Mouse (Mus musculus) hindbrain, embryonic 12.5 days (tissue): ENCODE data around the gene Etv4. TPM values are rescaled to one million over a fixed set of nuclear protein-coding genes. Genes with fewer than 3 reads are reported as not detected.

ENCODE experiments used
- ATAC-seq: fragments of 200-750 bp; cut with Nextera tagmentation; 2 replicates; pipeline ENCODE4 v1.8.0; 2017; ENCODE audit warnings: moderate TSS enrichment; ENCODE audit not compliant: low FRiP score
- H3K27ac ChIP-seq: fragments of 300-500 bp; sonication (generic); 2 replicates; pipeline ENCODE4 v1.5.1; 2016; ENCODE audit warnings: mild to moderate bottlenecking
- H3K27me3 ChIP-seq: fragments of 300-500 bp; sonication (generic); 2 replicates; pipeline ENCODE4 v1.6.1; 2016; ENCODE audit warnings: mild to moderate bottlenecking
- H3K36me3 ChIP-seq: fragments of 300-500 bp; sonication (generic); 2 replicates; pipeline ENCODE4 v1.6.1; 2016; ENCODE audit warnings: mild to moderate bottlenecking
- H3K4me1 ChIP-seq: fragments of 300-500 bp; sonication (generic); 2 replicates; pipeline ENCODE4 v1.6.1; 2016
- H3K4me2 ChIP-seq: fragments of 300-500 bp; sonication (generic); replicated peaks from 2 replicates; pipeline ENCODE4 v1.6.1; 2016; ENCODE audit warnings: mild to moderate bottlenecking
- H3K4me3 ChIP-seq: fragments of 300-500 bp; sonication (generic); 2 replicates; pipeline ENCODE4 v1.5.1; 2016; ENCODE audit warnings: mild to moderate bottlenecking
- H3K9ac ChIP-seq: fragments of 300-500 bp; sonication (generic); 2 replicates; pipeline ENCODE4 v1.6.1; 2016; ENCODE audit warnings: mild to moderate bottlenecking, moderate library complexity
- H3K9me3 ChIP-seq: fragments of 300-500 bp; sonication (generic); replicated peaks from 2 replicates; pipeline ENCODE4 v1.6.1; 2016; ENCODE audit warnings: mild to moderate bottlenecking
- WGBS: fragments of 180-500 bp; shearing (Covaris S2); methylation state at CpG from one replicate; pipeline ENCODE4 v1.1.7; 2016; 5-methylcytosine and 5-hydroxymethylcytosine counted together
- polyA plus RNA-seq: library from polyadenylated mRNA; unstranded; fragments of >200 nt; fragmentation: Nextera tagmentation; extraction: Ambion mirVana; gene quantifications from 2 replicates; pipeline ENCODE4 v1.2.1, GENCODE M21; 2016

Etv4 gene
- polyA plus RNA-seq, 1 experiment from 2014 or later = 8.4 TPM

DNA sequence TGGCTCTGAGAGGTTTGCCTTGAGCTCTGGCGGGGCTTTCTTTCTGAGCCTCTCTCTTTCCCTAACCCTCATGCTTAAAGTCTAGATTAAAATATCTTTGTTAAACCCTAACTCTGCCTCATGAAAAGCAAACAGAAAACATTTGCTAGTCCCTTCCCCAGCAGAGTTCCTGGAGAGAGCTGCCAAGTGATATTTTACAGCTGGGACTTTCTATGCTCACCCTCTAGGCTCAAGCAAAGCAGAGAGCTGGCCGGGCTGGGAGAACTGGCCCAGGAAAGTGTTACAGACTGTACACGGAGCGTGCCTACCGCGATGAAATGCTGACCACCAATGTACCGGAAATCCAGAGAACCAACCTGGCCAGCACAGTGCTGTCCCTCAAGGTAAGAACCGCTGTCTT, 27.8 kb downstream of the Etv4 start:
- Histone ChIP-seq H3K4me2 (no peak overlapping the region), H3K9me3 (no peaks in the 10 kb centered on the region), H3K27me3 (no peaks in the 10 kb centered on the region), H3K4me3 (no peak overlapping the region), H3K27ac (no peak overlapping the region), H3K4me1 (no peaks in the 10 kb centered on the region), H3K36me3 (peaks cover 95% of the 10 kb centered on the region), H3K9ac (no peak overlapping the region)
- no peak for ATAC-seq
- WGBS = 96% methylated on average over 8 of the region's 8 CpGs

DNA sequence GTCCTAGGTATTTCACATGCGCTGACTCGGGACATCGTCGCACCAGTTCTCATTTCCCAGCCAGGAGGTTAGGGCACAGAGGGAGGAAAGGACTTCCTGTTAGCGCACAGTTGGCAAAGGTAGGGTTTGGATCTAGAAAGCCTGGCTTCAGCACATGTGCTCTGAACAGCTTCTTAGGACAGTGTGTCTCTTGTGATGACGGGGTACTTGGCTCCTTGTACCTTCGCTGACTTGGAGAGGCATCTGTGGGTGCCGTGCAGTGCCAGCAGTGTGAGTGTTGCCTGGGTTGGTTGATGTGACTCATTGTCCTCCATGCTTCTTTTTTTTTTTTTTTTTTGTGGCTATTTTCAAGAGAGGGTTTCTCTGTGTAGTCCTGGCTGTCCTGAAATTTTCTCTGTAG, 28.6 kb downstream of the Etv4 start:
- no peaks in the 10 kb centered on the region for H3K9me3 ChIP-seq
- H3K36me3 ChIP-seq = peaks cover 95% of the 10 kb centered on the region
- no peak for ATAC-seq
- no peaks in the 10 kb centered on the region for H3K4me1 ChIP-seq
- H3K27me3 ChIP-seq = no peaks in the 10 kb centered on the region
- no peak overlapping the region for H3K4me3 ChIP-seq
- no peak overlapping the region for H3K27ac ChIP-seq
- no peak overlapping the region for H3K4me2 ChIP-seq
- WGBS = 98% methylated on average over 8 of the region's 8 CpGs
- no peak overlapping the region for H3K9ac ChIP-seq

DNA sequence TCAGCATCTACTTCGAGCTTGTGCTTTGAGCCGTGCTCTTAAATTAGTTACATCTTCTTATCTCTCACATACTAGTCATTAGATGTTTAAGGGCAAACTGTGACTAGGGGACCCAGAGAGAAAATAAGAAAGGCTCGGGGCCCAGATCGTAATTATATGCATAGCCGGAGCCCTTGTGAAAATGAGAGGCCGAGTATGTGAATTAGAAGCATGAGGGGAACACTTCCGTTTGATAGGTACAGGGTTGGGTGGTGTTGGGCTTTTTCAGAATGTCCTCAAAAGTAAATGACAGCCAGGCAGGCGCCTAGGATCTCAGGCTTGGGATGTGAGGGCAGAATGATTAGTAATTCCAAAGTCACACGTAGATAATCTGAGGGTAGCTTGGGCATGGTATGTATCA, 51.6 kb downstream of the Etv4 start:
- H3K9me3 ChIP-seq = no peaks in the 10 kb centered on the region
- H3K4me1 ChIP-seq = peaks cover 12% of the 10 kb centered on the region
- ATAC-seq = no peak
- no peaks in the 10 kb centered on the region for H3K27me3 ChIP-seq
- H3K9ac ChIP-seq = peak overlapping the region; percentile 83
- H3K4me2 ChIP-seq = peak overlapping the region; percentile 88
- peaks cover 31% of the 10 kb centered on the region for H3K36me3 ChIP-seq
- whole genome bisulfite sequencing = 33% methylated on average over 9 of the region's 9 CpGs
- peak overlapping the region; percentile 85 for H3K4me3 ChIP-seq
- H3K27ac ChIP-seq = no peak overlapping the region

DNA sequence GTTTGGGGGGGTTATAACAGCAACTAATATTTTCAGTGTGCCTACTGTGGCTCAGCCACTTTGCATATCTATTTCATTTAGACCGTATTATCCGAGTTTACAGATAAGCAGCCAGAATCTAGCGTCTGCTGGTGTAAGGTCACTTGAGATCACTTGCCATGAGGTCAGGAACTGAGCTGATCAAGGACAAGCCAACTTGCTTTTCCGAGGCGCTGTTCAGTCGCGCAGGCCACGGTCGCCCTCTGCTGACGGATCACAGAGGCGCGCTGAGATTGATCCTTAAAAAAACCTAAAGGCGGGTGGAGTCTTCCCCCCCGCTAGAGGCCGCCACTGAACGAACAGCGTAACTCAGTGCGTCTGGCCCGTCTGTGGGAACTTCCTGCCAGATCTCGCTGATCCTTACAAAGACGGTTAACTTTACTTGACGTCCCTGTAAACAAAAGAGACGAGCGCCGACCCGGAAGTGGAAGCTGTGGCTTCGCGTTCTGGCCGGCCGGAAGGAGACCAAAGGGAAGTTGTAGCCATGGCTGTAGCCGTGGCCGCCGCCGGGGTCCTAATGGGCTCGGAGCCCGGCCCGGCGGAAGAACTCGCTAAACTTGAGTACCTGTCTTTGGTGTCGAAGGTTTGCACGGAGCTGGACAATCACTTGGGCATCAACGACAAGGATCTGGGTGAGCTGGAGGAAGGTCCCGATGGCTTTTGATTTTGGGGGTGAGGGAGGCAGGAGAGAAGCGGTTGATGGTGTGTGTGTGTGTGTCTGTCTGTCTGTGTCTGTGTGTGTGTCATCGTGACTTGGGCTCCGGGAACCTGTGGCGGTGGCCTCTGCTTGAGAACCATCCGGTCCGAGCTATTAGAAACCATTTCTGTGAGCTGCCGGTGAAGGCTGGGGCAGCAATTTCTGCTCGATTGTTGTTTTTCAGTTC, 52.4 kb downstream of the Etv4 start, which contains the start of gene Dhx8:
TSS of gene Dhx8 (plus strand) at position 402 of the 923 bp plus-strand sequence.
- H3K27ac ChIP-seq = peak within 1 kb of the TSS; percentile 62; the same call in 1 of the 2 replicates
- peak; percentile 94 for ATAC-seq
- H3K9ac ChIP-seq = peak within 1 kb of the TSS; percentile 83
- peak within 1 kb of the TSS; percentile 85 for H3K4me3 ChIP-seq
- under 1% methylated on average over 51 of the region's 51 CpGs for WGBS
- H3K27me3 ChIP-seq = no peaks in the 10 kb centered on the region
- no peaks in the 10 kb centered on the region for H3K9me3 ChIP-seq
- H3K36me3 ChIP-seq = peaks cover 24% of the 10 kb centered on the region
- peak within 1 kb of the TSS; percentile 88 for H3K4me2 ChIP-seq
- H3K4me1 ChIP-seq = peaks cover 12% of the 10 kb centered on the region

DNA sequence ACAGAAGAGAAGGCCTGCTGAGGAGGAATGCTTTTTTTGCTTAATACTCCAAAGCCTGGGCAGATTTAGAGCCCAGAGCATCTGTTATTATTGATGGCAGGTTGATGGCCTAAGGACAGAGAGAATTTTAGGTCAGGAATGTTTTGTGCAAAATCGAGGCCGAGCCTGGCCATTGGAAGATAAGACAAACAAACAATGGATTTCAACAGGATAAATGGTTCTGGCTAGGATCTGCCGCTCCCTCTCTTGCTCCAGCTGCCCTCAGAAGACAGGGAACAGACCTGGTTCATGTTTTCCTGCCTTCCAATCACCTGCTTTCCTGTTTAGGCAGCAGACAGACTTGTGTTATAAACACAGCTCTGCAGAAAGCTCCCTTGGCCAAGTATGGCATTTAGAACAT, 55.9 kb downstream of the Etv4 start:
- Histone ChIP-seq H3K9me3 (no peaks in the 10 kb centered on the region), H3K27me3 (no peaks in the 10 kb centered on the region), H3K4me3 (no peak overlapping the region), H3K36me3 (no peaks in the 10 kb centered on the region), H3K4me2 (no peak overlapping the region), H3K9ac (no peak overlapping the region), H3K27ac (no peak overlapping the region), H3K4me1 (peaks cover 18% of the 10 kb centered on the region)
- 78% methylated on average over 3 of the region's 3 CpGs for WGBS
- no peak for ATAC-seq

DNA sequence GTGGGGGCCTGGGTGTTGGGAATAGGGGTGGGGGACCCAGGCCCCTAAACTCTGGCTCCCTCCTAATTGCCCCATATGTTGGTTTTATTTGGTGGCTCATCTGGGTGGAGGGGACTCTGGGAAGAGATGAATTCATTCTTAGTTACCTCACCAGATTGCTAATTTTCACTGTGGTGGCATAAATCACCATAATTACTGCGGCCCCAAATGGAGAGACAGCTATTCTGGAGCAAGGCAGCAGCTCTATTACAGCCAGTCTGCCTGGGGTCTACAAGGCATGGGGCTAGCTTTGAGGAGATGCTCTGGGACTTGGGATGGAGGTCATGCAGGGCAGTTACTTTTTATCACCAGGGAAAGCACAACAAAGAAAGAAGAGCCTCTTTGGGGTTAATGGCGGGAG, 58.4 kb downstream of the Etv4 start:
- ATAC-seq = no peak

DNA sequence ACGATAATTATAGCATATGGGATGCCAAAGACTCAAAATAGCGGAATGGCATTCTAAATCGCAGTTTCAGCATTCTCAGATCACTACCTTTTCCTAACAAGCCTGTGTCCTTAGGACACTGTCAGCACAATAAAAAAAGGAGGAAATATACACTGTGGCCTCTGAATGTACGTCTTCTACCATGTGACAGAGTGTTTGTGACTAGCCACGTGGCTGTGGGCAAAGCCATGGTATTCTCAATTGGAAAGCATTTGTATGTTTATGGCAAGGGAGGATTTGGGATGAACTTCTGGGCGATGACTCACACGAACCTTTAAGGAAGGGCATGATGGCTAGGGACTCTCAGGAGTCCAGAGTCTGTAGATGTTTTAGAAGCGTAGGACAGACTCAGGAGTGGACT, 60.1 kb downstream of the Etv4 start:
- 84% methylated on average over 8 of the region's 8 CpGs for WGBS
- Histone ChIP-seq H3K27me3 (no peaks in the 10 kb centered on the region), H3K9me3 (no peaks in the 10 kb centered on the region), H3K27ac (no peak overlapping the region), H3K36me3 (no peaks in the 10 kb centered on the region), H3K4me3 (no peak overlapping the region), H3K9ac (no peak overlapping the region), H3K4me2 (no peak overlapping the region), H3K4me1 (peaks cover 6% of the 10 kb centered on the region; the same call in 1 of the 2 replicates)
- no peak for ATAC-seq

More for the DNA sequence above, 58.4 kb downstream of the Etv4 start:
- H3K4me2 ChIP-seq = no peak overlapping the region
- peaks cover 6% of the 10 kb centered on the region; the same call in 1 of the 2 replicates for H3K4me1 ChIP-seq
- no peaks in the 10 kb centered on the region for H3K36me3 ChIP-seq
- H3K27me3 ChIP-seq = no peaks in the 10 kb centered on the region
- H3K9me3 ChIP-seq = no peaks in the 10 kb centered on the region
- H3K27ac ChIP-seq = peak overlapping the region; percentile 41; the same call in 1 of the 2 replicates
- H3K9ac ChIP-seq = no peak overlapping the region
- no peak overlapping the region for H3K4me3 ChIP-seq
- 43% methylated on average over 2 of the region's 2 CpGs for WGBS

DNA sequence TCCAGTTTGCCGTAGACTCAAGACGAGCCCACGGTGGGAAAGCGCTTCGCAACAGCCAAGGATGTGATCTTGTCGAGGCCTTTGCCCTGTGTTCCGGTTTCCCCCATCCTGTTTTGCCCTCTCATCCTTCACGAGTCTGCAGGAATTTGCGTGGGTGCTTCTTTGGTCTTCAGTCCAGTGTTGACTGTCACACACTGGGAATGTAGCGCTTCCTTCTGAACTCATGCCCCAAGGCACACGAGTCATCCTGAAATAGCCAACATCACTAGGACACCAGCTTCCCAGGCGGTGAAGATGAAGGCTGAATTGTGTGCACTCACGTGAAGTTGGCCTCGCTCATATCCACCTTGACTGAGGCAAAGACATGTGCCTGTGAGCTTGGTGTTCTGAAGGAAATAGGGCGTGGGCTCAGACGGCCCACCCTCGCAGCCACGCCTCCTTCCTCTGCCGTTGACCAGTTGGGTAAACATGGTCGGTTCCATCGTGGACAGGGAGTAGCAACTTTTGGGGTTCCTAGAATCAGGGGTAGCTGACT, 65.1 kb downstream of the Etv4 start:
- no peak for ATAC-seq
- no peaks in the 10 kb centered on the region for H3K9me3 ChIP-seq

More for the DNA sequence above, 65.1 kb downstream of the Etv4 start:
- WGBS = 85% methylated on average over 21 of the region's 21 CpGs
- Histone ChIP-seq H3K4me1 (peaks cover 11% of the 10 kb centered on the region), H3K4me3 (no peak overlapping the region), H3K36me3 (no peaks in the 10 kb centered on the region), H3K27ac (no peak overlapping the region), H3K27me3 (no peaks in the 10 kb centered on the region), H3K4me2 (no peak overlapping the region), H3K9ac (no peak overlapping the region)

Other genes with a start within 250 kb of the Etv4 start
- gene Brca1, start 233.4 kb downstream of the Etv4 start, polyA plus RNA-seq = 11.2 and 12.1 TPM in 2 replicates
- 122 and 128 TPM in 2 replicates for gene Nbr1, start 233.2 kb downstream of the Etv4 start, polyA plus RNA-seq
- gene Tmem106a, start 203.1 kb downstream of the Etv4 start, polyA plus RNA-seq = 3.9 and 4.9 TPM in 2 replicates
- not detected in 2 replicates for gene Gm11634, start 186.1 kb downstream of the Etv4 start, polyA plus RNA-seq
- 29.4 and 35.4 TPM in 2 replicates for gene Rdm1, start 158.2 kb downstream of the Etv4 start, polyA plus RNA-seq
- gene Arl4d, start 119.8 kb downstream of the Etv4 start, polyA plus RNA-seq = 11.6 and 12.1 TPM in 2 replicates
- 41.8 and 50.0 TPM in 2 replicates for gene Dhx8, start 52.5 kb downstream of the Etv4 start, polyA plus RNA-seq
- 1.4 and 1.9 TPM in 2 replicates for gene Meox1, start 109.0 kb upstream of the Etv4 start, polyA plus RNA-seq
- 0.46 and 0.79 TPM in 2 replicates for gene Sost, start 181.6 kb upstream of the Etv4 start, polyA plus RNA-seq
- not detected in 2 replicates for gene Cfap97d1, start 198.9 kb upstream of the Etv4 start, polyA plus RNA-seq
- gene Dusp3, start 201.6 kb upstream of the Etv4 start, polyA plus RNA-seq = 11.4 and 12.9 TPM in 2 replicates
- 35.6 and 36.2 TPM in 2 replicates for gene Mpp3, start 243.1 kb upstream of the Etv4 start, polyA plus RNA-seq